Mouse (Mus musculus): ENCODE data around the gene Selenok.

DNA sequence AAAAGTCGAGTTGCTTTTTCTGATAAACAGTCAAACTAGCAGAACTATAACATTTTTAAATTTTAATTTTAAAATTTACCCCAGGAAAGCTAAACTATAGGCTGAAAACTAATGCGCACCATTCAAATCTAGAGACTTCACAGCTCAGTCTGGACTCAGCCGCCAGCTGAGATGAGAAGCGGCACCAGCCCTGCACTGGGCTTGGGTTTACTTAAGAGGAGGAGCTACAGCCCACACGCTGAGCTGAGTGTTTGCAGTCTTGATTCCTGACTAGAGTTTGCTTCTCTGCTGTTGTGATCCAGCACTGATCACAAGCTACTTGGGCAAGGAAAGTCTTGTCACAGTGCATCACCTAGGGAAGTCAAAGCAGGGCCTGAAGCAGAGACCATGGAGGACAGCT, 3.9 kb downstream of the Selenok start:
- TF ChIP-seq CTCF (IDR thresholded peaks at IDR 0.05; ENCODE audit: borderline replicate concordance, extremely low read depth, insufficient read depth, insufficient read length) (no peak), POLR2A (IDR thresholded peaks at IDR 0.05; ENCODE audit: borderline replicate concordance, extremely low read depth, insufficient read depth, insufficient read length, poor library complexity, severe bottlenecking) (no peak)

Data from brain, embryonic 14.5 days (tissue).